Mouse (Mus musculus): Measurements from ENCODE around the gene Chst13. TPM values are rescaled to one million over a fixed set of nuclear protein-coding genes. Genes with fewer than 3 reads are reported as not detected.

Chst13 gene
- polyA plus RNA-seq (2015; fragmentation: Nextera tagmentation; extraction: Ambion mirVana), result 4.4 and 6.8 TPM in 2 replicates

DNA sequence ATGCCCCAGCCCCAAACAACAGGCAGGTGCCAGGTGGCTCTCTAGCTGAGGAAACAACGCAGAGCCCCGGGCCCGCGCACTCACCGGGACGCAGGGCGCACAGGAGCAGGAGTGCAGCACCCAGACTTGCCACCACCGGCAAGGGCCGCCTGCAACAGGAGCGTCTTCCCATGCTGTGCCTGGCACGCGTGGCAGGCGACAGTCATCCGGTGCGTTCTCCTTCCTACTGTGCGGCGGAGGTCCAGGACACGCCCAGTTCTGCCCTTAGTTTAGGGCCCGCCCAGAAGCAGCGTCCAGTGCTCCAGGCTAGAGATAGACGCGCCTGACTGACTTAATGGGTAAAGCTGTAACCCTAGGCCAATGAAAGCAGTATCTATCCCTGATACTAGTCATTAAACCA lies at the start of gene Chst13:
Gene Chst13 (minus strand): TSS at position 195 of the 400 bp plus-strand sequence.
- no peak within 1 kb of the TSS for H3K27ac ChIP-seq (replicated peaks)
- no peak for ATAC-seq (ENCODE audit: insufficient number of reproducible peaks, low FRiP score, low TSS enrichment, low read depth)
- 0 out of 2 replicates have a peak within 1 kb of the TSS, but pooled peaks have one; percentile 12 for H3K9ac ChIP-seq
- peaks cover 9% of the 10 kb centered on the region; the same call in 1 of the 2 replicates for H3K4me1 ChIP-seq
- peak within 1 kb of the TSS; percentile 22; the same call in 1 of the 2 replicates for H3K4me3 ChIP-seq (replicated peaks)
- no peaks in the 10 kb centered on the region for H3K36me3 ChIP-seq
- peak within 1 kb of the TSS; percentile 46 for H3K4me2 ChIP-seq (replicated peaks)
- peaks cover 17% of the 10 kb centered on the region; the same call in 1 of the 2 replicates for H3K27me3 ChIP-seq
- WGBS, result 10% methylated on average over 22 of the region's 22 CpGs
- H3K9me3 ChIP-seq (replicated peaks), result no peaks in the 10 kb centered on the region

DNA sequence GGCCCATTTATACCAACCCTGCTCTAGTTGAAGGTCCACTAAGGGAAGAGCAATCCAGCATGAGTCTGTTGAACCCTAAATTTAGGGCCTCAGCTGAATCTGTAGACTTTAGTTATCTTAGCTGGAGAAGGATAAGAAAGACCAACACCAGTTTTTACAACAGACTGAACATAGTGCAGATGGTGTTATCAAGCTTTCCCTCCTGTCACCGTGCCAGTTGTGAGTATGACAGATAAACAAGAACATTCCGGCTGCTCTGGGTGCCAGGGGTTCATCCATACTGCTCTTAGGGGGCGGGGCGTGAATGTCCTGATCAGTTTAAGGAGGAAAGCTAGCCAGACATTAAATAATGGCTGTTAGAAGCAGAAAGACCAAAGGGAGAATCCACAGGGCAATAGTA lies 49.7 kb upstream of the Chst13 start:
- Histone ChIP-seq H3K27ac (replicated peaks) (no peak overlapping the region), H3K4me2 (replicated peaks) (no peak overlapping the region), H3K4me1 (peaks cover 20% of the 10 kb centered on the region), H3K36me3 (peaks cover 60% of the 10 kb centered on the region), H3K9me3 (replicated peaks) (no peaks in the 10 kb centered on the region), H3K4me3 (replicated peaks) (no peak overlapping the region), H3K27me3 (no peaks in the 10 kb centered on the region), H3K9ac (no peak overlapping the region)
- 91% methylated on average over 4 of the region's 4 CpGs for WGBS
- ATAC-seq (ENCODE audit: insufficient number of reproducible peaks, low FRiP score, low TSS enrichment, low read depth), result no peak

DNA sequence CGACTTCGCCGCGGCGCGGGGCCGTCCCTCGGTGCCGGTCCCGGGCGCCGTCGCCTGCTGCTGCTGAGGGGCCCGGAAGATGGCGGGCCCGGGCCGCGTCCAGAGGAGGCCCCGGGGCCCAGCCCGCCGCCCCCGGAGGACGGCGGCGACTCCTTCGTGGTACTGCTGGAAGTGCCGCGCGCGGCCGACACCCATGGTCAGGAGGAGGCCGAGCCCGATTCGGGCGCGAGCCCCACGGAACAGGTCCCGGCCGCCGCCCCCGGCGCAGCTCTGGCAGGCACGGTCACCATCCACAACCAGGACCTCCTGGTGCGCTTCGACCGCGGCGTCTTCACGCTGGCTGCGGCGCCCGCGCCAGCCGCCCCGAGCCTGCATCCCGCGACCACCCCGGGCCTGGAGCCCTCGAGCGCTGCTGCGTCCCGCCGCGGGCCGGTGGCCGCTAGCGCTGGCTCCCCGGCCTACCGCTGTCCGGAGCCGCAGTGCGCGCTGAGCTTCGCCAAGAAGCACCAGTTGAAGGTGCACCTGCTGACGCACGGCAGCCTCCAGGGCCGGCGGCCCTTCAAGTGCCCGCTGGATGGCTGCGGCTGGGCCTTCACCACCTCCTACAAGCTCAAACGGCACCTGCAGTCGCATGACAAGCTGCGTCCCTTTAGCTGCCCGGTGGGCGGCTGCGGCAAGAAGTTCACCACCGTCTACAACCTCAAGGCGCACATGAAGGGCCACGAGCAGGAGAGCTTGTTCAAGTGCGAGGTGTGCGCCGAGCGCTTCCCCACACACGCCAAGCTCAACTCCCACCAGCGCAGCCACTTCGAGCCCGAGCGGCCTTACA lies 45.0 kb upstream of the Chst13 start:
- Histone ChIP-seq H3K4me2 (replicated peaks) (peak overlapping the region; percentile 97), H3K36me3 (peaks cover 20% of the 10 kb centered on the region)
- peak; percentile 77 for ATAC-seq (ENCODE audit: insufficient number of reproducible peaks, low FRiP score, low TSS enrichment, low read depth)

DNA sequence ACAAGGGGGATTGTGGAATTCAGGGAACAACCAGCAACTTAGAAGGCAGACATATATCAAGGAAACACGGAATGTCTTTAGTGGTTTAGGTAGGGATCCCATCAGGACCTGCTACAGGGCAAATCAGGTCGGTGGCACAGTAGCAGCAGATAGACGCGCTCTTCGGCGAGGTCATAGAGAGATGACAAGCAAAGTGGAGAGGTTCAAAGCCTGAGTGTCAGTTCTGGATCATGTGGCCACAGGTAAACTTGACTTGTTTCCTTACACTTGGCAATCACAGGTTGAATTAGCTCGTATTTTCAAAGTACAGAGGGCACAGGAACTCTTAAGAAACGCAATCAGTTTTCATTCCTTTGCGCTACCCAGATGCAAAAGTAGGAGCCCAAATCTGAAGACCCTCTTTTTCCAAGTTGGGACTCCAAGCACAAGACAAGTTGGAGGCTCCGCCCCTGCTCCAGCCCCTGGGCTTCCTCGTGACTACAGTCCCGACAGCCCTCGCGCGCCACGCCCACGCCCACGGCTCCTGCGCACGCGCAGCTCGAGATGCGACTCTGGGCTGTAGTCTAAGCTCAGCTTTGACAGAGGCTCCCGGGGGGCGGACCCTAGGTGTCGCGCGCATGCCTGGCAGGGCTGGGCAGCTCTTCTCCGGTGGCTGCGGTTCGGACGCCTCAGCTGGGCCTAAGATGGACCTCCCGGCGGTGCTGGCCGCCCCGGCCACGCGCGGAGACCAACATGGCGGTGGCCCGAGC lies 44.2 kb upstream of the Chst13 start, which contains the start of gene Zxdc:
Gene Zxdc (plus strand): TSS at position 517 of the 749 bp plus-strand sequence.
- peak within 1 kb of the TSS; percentile 83 for H3K27ac ChIP-seq (replicated peaks)
- no peaks in the 10 kb centered on the region for H3K27me3 ChIP-seq
- WGBS, result 5% methylated on average over 41 of the region's 41 CpGs
- peak within 1 kb of the TSS; percentile 82 for H3K9ac ChIP-seq
- peaks cover 12% of the 10 kb centered on the region for H3K36me3 ChIP-seq
- peak; percentile 96 for ATAC-seq (ENCODE audit: insufficient number of reproducible peaks, low FRiP score, low TSS enrichment, low read depth)
- H3K9me3 ChIP-seq (replicated peaks), result no peaks in the 10 kb centered on the region
- H3K4me1 ChIP-seq, result peaks cover 25% of the 10 kb centered on the region
- H3K4me3 ChIP-seq (replicated peaks), result peak within 1 kb of the TSS; percentile 76
- H3K4me2 ChIP-seq (replicated peaks), result peak within 1 kb of the TSS; percentile 97

More for the DNA sequence above, 45.0 kb upstream of the Chst13 start:
- Histone ChIP-seq H3K27ac (replicated peaks) (peak overlapping the region; percentile 83), H3K9ac (peak overlapping the region; percentile 82), H3K4me3 (replicated peaks) (peak overlapping the region; percentile 76), H3K4me1 (peaks cover 25% of the 10 kb centered on the region), H3K27me3 (no peaks in the 10 kb centered on the region), H3K9me3 (replicated peaks) (no peaks in the 10 kb centered on the region)
- WGBS, result under 1% methylated on average over 77 of the region's 98 CpGs

DNA sequence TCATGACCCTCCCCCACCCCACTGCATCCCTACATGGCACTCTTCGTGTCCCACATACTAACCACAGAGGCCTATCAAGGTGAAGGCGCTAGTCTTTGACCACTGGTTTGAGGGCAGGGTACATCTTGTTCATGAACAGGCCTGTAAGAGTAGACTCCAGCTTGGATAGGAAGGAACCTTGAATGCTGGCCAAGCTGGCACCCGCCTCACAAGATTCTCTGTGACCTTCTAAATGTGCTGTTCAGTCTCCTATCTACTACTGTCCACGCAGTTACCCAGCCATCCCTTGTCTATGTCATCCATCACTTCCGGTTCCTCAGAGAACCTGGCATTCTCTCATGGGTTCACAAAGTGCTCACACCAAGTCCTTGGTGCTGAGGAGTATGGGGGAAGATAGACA lies 38.3 kb upstream of the Chst13 start:
- H3K27me3 ChIP-seq, result no peaks in the 10 kb centered on the region

DNA sequence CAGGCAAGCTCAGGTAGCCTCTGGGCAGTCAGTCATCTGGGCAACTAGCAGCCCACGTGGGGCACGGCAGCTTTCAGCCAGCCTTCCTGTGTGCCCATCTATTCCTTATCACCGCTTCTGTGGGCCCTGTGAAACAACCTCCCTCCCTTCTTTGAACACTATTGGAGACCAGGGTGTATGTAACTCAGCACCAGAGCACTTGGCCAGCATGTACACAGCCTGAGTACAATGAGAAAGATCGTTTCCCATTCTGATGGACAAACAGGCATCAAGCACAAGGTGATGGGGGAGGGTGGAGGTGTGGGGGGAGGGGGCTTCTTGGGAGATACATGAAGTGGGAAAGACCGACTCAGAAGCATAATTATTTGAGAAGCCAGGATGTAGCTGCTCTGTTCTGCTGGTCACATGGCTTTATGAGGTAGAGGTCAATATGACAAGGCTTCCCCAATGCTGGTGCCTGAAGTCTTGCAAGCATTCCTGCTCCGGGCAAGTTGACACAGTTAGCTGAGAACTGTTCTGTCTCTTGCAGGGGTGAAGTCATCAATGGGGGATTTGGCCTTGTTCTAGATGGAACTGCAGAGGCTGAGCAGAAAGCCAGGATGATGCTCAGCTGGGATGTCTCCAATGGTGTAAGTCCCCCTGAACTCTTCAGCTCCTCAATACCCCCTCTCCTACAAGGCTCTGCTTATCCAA lies 36.1 kb upstream of the Chst13 start:
- Histone ChIP-seq H3K36me3 (no peaks in the 10 kb centered on the region), H3K4me2 (replicated peaks) (no peak overlapping the region), H3K27ac (replicated peaks) (peak overlapping the region; percentile 91), H3K4me3 (replicated peaks) (no peak overlapping the region), H3K4me1 (peaks cover 39% of the 10 kb centered on the region), H3K9ac (no peak overlapping the region), H3K27me3 (no peaks in the 10 kb centered on the region), H3K9me3 (replicated peaks) (no peaks in the 10 kb centered on the region)
- no peak for ATAC-seq (ENCODE audit: insufficient number of reproducible peaks, low FRiP score, low TSS enrichment, low read depth)
- WGBS, result 86% methylated on average over 6 of the region's 6 CpGs

More for the DNA sequence above, 38.3 kb upstream of the Chst13 start:
- Histone ChIP-seq H3K27ac (replicated peaks) (no peak overlapping the region), H3K4me1 (peaks cover 31% of the 10 kb centered on the region), H3K9me3 (replicated peaks) (no peaks in the 10 kb centered on the region), H3K4me3 (replicated peaks) (no peak overlapping the region), H3K4me2 (replicated peaks) (no peak overlapping the region), H3K9ac (no peak overlapping the region), H3K36me3 (no peaks in the 10 kb centered on the region)
- no peak for ATAC-seq (ENCODE audit: insufficient number of reproducible peaks, low FRiP score, low TSS enrichment, low read depth)
- 80% methylated on average over 5 of the region's 5 CpGs for WGBS

DNA sequence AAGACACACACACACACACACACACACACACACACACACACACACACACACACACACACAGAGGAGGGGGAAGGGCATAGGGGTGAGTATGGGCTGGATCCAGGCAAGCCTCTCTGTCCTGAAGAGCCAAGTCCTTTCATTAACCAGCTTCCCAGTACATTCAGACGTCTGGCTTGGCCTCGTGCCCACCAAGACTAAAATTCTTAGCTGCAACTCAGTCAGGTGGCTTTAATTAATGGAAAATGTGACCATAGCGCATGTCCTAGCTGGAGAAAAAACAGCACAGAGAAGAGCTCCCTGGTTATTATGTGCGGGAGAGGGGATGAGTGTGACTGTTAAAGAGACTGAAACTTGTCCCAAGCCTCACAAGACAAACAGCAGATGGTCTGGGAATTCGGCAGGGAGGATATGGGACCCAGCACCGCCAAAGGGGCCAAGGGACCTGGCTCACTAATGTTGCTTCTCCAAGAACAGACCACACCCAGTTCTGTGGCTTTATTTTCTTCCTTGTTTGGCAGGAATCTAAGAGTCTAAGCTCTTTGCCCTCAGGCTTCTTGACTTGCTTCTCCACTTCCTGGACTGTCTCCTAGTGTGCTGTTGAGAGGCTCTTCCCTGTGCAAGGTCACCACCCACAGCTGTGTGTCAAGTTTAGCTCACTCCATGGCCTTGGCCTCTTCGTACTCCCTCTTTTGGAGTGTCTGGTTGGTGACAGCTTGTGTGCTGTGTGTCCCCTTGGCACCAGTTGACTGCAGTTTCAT lies 35.2 kb upstream of the Chst13 start:
- H3K36me3 ChIP-seq, result no peaks in the 10 kb centered on the region
- WGBS, result 11% methylated on average over 7 of the region's 7 CpGs
- no peaks in the 10 kb centered on the region for H3K9me3 ChIP-seq (replicated peaks)
- ATAC-seq (ENCODE audit: insufficient number of reproducible peaks, low FRiP score, low TSS enrichment, low read depth), result peak; percentile 75
- H3K4me2 ChIP-seq (replicated peaks), result peak overlapping the region; percentile 22
- peak overlapping the region; percentile 91 for H3K27ac ChIP-seq (replicated peaks)
- no peak overlapping the region for H3K9ac ChIP-seq
- H3K4me1 ChIP-seq, result peaks cover 39% of the 10 kb centered on the region
- no peaks in the 10 kb centered on the region for H3K27me3 ChIP-seq
- H3K4me3 ChIP-seq (replicated peaks), result no peak overlapping the region

DNA sequence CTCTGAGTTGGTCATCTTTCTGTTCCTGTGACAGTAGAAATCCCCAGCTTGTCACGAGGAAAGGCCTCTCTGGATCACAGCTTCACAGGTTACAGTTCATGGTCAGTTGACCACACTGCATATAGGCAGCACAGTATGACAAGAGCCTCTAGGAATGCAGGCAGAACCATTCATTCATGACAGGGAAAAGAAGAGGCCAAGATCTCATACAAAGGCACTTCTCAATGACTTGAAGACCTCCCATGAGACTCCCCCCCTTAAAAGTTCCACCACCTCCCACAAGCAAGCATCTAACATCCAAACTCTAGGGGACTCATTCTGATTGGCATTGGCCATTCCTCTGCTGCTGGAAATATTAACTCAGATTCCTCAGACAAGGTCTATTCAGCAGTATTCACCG lies 34.5 kb upstream of the Chst13 start:
- no peak overlapping the region for H3K4me2 ChIP-seq (replicated peaks)
- H3K4me1 ChIP-seq, result peaks cover 39% of the 10 kb centered on the region
- no peaks in the 10 kb centered on the region for H3K36me3 ChIP-seq
- H3K27ac ChIP-seq (replicated peaks), result peak overlapping the region; percentile 91
- no peaks in the 10 kb centered on the region for H3K27me3 ChIP-seq
- WGBS, result 57% methylated on average over 2 of the region's 2 CpGs
- H3K9ac ChIP-seq, result no peak overlapping the region
- no peaks in the 10 kb centered on the region for H3K9me3 ChIP-seq (replicated peaks)
- H3K4me3 ChIP-seq (replicated peaks), result no peak overlapping the region
- no peak for ATAC-seq (ENCODE audit: insufficient number of reproducible peaks, low FRiP score, low TSS enrichment, low read depth)

DNA sequence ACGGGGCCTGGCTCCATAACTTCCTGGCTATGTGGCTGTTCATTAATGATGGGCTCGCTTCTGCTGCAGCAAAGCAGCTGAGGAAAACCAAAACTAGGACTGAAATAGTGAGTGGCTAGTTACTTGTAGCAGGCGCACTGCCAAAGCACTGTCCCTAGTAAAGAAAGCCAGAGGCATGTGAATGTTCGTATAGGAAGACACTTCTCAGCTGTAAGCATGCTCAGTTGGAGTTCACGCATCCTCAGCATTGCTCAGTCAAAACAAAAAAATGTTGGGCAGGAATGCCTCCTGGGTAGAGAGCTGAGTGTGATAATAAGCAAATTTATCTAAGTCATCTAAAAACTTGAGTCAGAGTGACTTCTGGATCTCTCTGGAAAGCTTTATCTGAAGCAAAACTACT lies 33.2 kb upstream of the Chst13 start:
- no peak overlapping the region for H3K27ac ChIP-seq (replicated peaks)
- no peaks in the 10 kb centered on the region for H3K9me3 ChIP-seq (replicated peaks)
- H3K4me2 ChIP-seq (replicated peaks), result no peak overlapping the region
- H3K4me3 ChIP-seq (replicated peaks), result no peak overlapping the region
- H3K27me3 ChIP-seq, result no peaks in the 10 kb centered on the region
- H3K4me1 ChIP-seq, result peaks cover 39% of the 10 kb centered on the region
- WGBS, result 48% methylated on average over 5 of the region's 5 CpGs
- no peaks in the 10 kb centered on the region for H3K36me3 ChIP-seq
- ATAC-seq (ENCODE audit: insufficient number of reproducible peaks, low FRiP score, low TSS enrichment, low read depth), result no peak
- H3K9ac ChIP-seq, result no peak overlapping the region

DNA sequence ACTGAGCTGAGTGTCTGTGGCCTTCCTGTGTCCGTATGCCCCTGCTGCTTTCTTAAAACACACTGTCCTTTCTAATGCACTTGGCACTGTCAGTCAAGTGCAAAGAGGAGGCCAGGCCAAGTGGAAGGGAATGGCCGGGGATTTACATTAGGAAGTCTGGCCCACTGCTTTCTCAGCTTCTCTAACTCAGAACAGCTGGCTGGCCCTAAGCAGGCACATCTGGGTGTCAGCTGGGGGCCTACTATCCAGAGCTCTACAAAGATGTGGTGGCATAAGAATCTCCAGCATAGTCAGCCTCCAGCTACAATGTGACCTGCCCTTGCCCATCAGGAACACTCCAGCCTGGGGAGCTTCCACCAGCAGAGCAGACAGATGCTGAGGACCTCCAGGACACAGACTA lies 25.0 kb upstream of the Chst13 start:
- Histone ChIP-seq H3K9me3 (replicated peaks) (no peaks in the 10 kb centered on the region), H3K4me2 (replicated peaks) (no peak overlapping the region), H3K27me3 (no peaks in the 10 kb centered on the region), H3K4me3 (replicated peaks) (no peak overlapping the region), H3K36me3 (no peaks in the 10 kb centered on the region), H3K4me1 (peaks cover 13% of the 10 kb centered on the region), H3K9ac (no peak overlapping the region), H3K27ac (replicated peaks) (no peak overlapping the region)
- 20% methylated on average over 2 of the region's 2 CpGs for WGBS
- ATAC-seq (ENCODE audit: insufficient number of reproducible peaks, low FRiP score, low TSS enrichment, low read depth), result 0 out of 2 replicates have a peak, but pooled peaks have one; percentile 40
